Mouse (Mus musculus) right cerebral cortex, postnatal 10 days (tissue): Measurements from ENCODE around the gene Tmem184a.

Experiments used
- DNase-seq, 2 experiments: peaks; one replicate each; pipeline ENCODE4 v3.0.0; 2021; ENCODE audit warnings: low spot score in 2 of 2

Gene Tmem184a

DNA sequence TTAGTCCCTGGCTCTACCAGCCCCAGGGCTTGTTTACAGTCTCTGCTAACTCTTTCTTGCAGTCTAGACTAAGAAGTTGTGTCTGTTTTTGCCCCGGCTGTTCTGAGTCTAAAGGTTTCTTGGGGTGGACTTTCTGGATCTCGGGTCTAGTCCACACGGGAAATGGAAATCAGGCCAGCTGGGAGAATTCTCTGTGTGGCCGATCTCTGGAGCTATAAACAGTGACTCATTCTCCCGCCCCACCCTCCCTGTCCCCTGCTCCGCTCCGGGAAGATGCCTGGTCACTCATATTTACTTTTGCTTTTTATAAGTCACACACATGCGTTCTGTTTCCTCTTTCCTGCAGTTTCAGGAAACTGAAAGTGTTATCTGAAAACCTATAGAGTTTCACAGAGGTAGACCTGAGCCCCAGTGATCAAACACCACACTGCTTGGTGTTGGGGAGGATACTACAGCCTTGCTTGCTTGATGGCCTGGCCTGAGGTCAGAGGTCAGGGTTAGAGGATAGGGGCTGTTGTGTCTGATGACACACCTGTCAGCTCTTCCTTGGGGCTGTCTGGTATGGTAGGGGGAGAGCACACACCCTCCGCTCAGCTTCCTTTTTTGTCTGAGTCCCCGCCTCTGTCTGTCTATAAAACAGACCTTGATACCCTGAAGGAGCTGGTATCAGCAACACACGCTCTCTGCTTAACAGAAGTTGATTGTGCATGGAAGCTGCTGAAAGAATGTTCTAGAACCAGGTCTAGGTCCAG, 26.2 kb downstream of the Tmem184a start:
- no peak for DNase-seq

GRCm38 (mm10) chr5:139792966-139793337, 26.8 kb downstream of the Tmem184a start:
- no peak for DNase-seq

- DNase-seq = no peak
These were observed 27.4 kb downstream of the Tmem184a start for GRCm38 (mm10) chr5:139792159-139792775.

- DNase-seq = peak; percentile 94 to 96
These were observed 28.2 kb downstream of the Tmem184a start, which contains the start of gene Mafk for GRCm38 (mm10) chr5:139791227-139792158. Gene Mafk (plus strand): TSS chr5:139791513.

- no peak for DNase-seq
These were observed 30.3 kb downstream of the Tmem184a start for GRCm38 (mm10) chr5:139789466-139789865.

DNA sequence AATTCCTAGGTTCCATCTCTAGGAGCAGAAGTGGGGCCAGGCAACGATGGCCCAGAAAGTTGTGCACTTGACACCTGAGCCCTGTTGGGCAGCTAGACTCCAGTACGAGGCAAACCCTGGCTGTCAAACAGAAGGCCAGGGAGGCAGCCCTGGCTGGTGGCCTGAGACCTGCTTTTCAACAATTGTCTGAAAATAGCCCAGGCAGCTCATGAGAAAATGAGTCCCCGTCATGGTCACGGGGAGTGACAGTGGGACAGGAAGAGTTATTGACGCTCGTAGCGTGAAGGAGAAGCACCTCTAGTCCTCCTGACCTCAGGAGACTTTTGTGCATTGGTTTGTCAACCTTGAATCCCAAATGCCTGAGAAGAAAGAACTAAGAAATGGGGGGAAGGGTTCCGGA, 38.3 kb downstream of the Tmem184a start:
- no peak for DNase-seq

DNA sequence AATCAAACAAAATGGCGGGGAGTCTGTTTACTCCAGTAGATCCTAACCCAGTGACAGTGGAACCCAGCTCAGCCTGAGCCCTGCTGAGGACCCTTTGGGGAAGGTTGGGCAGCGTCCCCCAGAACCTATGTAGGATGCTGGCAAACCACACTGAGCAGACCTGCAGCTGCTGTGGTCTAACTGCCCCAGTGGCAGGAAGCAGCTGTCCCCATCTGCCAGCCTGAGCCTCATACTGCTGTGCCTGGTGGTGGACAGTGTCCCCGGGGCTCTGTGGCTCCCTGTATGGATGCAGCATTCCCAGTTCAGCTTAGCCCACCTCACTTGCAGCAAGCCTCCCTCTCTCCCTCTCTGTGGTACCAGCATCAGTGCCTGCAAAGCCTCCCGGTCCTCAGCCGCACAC, 42.8 kb downstream of the Tmem184a start:
- no peak for DNase-seq

GRCm38 (mm10) chr5:139775216-139775926, 44.3 kb downstream of the Tmem184a start, which contains the start of gene Ints1:
Gene Ints1 (minus strand): TSS chr5:139775674.
- peak; percentile 97 to 98 for DNase-seq

GRCm38 (mm10) chr5:139768216-139768615, 51.5 kb downstream of the Tmem184a start:
- DNase-seq = no peak

DNA sequence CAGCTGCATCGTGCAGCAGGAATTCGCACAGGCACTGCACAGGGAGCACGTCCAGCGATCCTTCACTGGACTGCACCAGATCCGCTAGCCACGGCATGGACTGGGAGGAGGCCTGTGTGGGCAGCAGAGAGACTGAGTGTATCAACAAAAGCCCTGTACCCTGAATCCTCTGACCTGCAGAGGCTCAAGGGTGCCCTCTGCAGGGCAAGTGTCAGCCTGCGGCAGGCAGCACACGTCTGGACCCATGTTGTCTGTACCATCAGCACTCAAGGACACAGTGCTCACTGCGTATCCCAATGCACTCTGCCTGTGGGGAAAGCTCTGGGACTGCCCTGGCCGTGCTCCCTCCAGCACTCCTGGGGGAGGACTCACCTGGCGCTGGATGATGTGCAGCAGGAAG, 55.4 kb downstream of the Tmem184a start:
- DNase-seq = no peak

GRCm38 (mm10) chr5:139758096-139758495, 61.6 kb downstream of the Tmem184a start:
- DNase-seq = no peak

DNA sequence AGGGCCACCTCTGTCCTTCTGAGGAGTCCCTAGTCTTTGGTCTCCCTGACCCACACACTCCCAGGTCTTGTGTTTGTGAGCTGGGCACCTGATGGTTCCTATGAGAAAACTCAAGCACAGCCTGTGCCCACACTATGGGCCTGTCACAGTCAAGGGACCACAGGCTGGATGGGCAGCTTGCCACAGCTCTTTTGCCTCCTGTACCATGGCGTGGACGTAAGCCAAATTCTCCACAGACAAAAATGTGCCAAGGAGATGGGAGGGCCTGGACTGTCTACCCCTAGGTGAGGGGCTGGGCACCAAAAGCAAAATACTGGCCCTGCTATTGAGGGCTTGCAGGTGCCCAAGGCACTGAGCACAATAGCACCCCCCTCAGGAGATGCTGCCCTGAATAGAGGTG, 63.1 kb downstream of the Tmem184a start:
- DNase-seq = no peak

GRCm38 (mm10) chr5:139756135-139756534, 63.6 kb downstream of the Tmem184a start:
- DNase-seq = no peak

- DNase-seq = peak; percentile 69 to 71
These were observed 65.0 kb downstream of the Tmem184a start for GRCm38 (mm10) chr5:139754753-139755152.
